Mouse (Mus musculus) neural tube, postnatal 0 days (tissue): ENCODE data around the gene Clint1. TPM values are rescaled to one million over a fixed set of nuclear protein-coding genes. Genes with fewer than 3 reads are reported as not detected.

ENCODE experiments used
- microRNA-seq: library from miRNA; unstranded; fragments of <30 nt; microRNA quantifications from one replicate; pipeline ENCODE4, GENCODE M21; 2016
- polyA plus RNA-seq: library from polyadenylated mRNA; unstranded; fragments of >200 nt; fragmentation: Nextera tagmentation; extraction: Ambion mirVana; gene quantifications from 2 replicates; pipeline ENCODE4 v1.2.1, GENCODE M21; 2015

Gene Clint1
- 33.5 and 34.8 TPM in 2 replicates for polyA plus RNA-seq

DNA sequence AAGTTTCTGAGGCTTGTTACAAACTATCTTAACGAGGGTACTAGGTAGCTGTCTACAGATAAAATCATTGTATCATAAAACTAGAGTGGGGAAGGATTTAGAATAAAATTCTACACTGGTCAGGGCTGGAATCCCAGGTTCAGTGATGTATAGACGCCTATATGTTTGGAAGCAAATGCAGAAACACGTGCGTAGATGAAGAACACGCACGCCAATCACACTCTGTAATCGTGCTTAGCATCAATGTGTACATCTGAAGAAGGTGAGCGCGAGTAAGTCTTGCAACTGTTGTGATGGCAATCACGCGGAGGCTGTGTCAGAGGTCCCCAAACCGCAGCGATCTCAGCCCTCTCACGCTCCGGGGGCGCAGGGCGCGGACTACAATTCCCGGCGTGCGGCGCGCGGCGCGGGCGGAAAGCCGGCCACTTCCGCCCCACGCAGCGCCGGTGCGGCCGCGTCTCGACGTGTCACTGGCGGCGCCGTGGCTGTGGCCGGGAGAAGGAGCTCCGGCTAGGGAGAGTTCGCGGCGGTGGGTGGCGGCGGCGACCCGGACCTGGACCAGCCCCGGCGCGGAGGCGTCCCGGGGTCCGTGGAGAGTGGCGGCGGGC is at the start of gene Clint1:
Gene Clint1 (plus strand): TSS at position 536 of the 608 bp plus-strand sequence.

DNA sequence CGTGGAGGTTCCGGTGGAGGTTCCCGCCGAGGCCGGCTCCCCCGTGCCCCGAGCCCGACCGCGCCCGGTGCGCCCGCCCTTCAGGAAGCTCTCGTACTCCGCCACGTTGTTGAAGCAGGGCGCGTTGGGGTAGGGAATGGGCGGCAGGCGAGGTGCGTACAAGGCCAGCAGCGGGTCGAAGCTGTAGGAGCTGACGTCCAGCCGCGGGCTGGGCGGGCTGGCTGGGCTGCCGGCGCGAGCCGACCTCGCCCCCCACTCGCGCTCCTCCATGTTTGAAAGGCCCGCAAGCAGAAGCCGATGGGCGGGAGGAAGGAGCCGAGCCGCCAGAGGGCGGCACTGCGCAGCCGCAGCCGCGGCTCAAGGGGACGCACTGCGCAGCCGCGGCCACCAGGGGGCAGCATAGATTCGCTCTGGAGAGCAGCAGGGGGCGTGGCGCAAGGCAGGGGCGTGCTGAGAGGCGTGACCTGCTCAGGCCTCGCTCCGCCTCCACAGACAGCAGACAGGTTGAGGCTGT is 92.8 kb downstream of the Clint1 start, which contains the start of gene Lsm11:
Gene Lsm11 (minus strand): TSS at position 293 of the 514 bp plus-strand sequence.

DNA sequence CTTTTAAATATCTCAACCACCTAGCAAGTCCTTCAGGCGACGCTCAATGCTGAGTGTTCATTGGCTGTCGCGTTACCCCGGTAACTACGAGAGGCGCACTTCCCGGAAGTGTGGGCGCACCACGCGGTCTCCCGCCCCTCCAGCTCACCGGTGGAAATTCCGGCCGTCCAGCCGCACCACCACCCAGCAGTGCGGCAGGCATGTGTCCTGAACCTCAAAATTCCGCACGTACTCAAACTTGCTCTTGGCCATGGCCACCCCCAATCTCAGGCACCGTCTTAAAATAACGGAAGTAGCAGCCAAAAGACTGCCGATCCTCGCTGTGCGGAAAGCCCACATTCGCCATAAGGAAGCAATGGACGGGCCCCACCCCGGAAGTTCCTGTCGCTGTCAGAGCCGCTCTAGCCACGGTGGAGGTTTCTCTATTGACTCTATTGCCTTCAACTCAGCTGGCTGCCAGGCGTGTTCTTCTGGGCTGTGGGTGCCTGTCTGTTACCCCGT is 103.3 kb downstream of the Clint1 start, which contains the start of gene Thg1l:
Gene Thg1l (minus strand): TSS at position 368 of the 501 bp plus-strand sequence.

Small RNA genes within 50 kb of the gene (microRNA-seq; reads per million reads assigned to microRNA genes)
- not detected for gene Gm22751

Other genes starting within 250 kb of the Clint1 start
- 42.5 and 46.7 TPM in 2 replicates for gene Lsm11, start 92.9 kb downstream of the Clint1 start, polyA plus RNA-seq
- 8.5 and 9.2 TPM in 2 replicates for gene Thg1l, start 103.4 kb downstream of the Clint1 start, polyA plus RNA-seq
- gene Sox30, start 128.3 kb downstream of the Clint1 start, polyA plus RNA-seq: 0.10 and 0.25 TPM in 2 replicates
- gene Gm12166, start 200.3 kb downstream of the Clint1 start, polyA plus RNA-seq: 6.3 and 8.7 TPM in 2 replicates
- gene Adam19, start 203.9 kb downstream of the Clint1 start, polyA plus RNA-seq: 7.4 and 9.0 TPM in 2 replicates